Mouse (Mus musculus) stomach, embryonic 14.5 days (tissue): ENCODE measurements around the gene Abcg2. TPM values are rescaled to one million over a fixed set of nuclear protein-coding genes. Genes with fewer than 3 reads are reported as not detected.
"Not testable (repeated sequence)": the region's sequence is repeated elsewhere in the genome, so short reads cannot be mapped to it uniquely, and the experiment has no call there.

Experiments
- ATAC-seq: fragments of 200-750 bp; cut with Nextera tagmentation; 2 replicates; pipeline ENCODE4 v1.8.0; 2017; ENCODE audit warnings: low read depth, moderate TSS enrichment; ENCODE audit not compliant: insufficient number of reproducible peaks, insufficient read depth, low FRiP score
- H3K27ac ChIP-seq: fragments of 300-500 bp; sonication (generic); 2 replicates; pipeline ENCODE4 v1.5.1; 2014; ENCODE audit warnings: mild to moderate bottlenecking, low read length, moderate library complexity, mixed read lengths
- H3K27me3 ChIP-seq: fragments of 300-500 bp; sonication (generic); 2 replicates; pipeline ENCODE4 v1.6.1; 2014; ENCODE audit warnings: low read length, control low read depth, mixed read lengths; ENCODE audit not compliant: control insufficient read depth, insufficient read depth
- H3K36me3 ChIP-seq: fragments of 300-500 bp; sonication (generic); 2 replicates; pipeline ENCODE4 v1.6.1; 2014; ENCODE audit warnings: mild to moderate bottlenecking, control low read depth, low read length, moderate library complexity, mixed read lengths; ENCODE audit not compliant: control insufficient read depth, insufficient read depth
- H3K4me1 ChIP-seq: fragments of 300-500 bp; sonication (generic); 2 replicates; pipeline ENCODE4 v1.6.1; 2014; ENCODE audit warnings: low read length, control low read depth, mixed read lengths; ENCODE audit not compliant: control insufficient read depth, insufficient read depth
- H3K4me2 ChIP-seq: fragments of 300-500 bp; sonication (generic); replicated peaks from 2 replicates; pipeline ENCODE4 v1.6.1; 2014; ENCODE audit warnings: low read depth, low read length, control low read depth
- H3K4me3 ChIP-seq: fragments of 300-500 bp; sonication (generic); 2 replicates; pipeline ENCODE4 v1.5.1; 2014; ENCODE audit warnings: low read depth, low read length, control low read depth
- H3K9ac ChIP-seq: fragments of 300-500 bp; sonication (generic); replicated peaks from 2 replicates; pipeline ENCODE4 v1.6.1; 2014; ENCODE audit warnings: low read depth, mild to moderate bottlenecking, control low read depth, low read length, moderate library complexity, mixed read lengths
- H3K9me3 ChIP-seq: fragments of 300-500 bp; sonication (generic); 2 replicates; pipeline ENCODE4 v1.6.1; 2016; ENCODE audit warnings: low read depth, low read length, control low read depth; ENCODE audit not compliant: control insufficient read depth
- WGBS: fragments of 180-500 bp; shearing (Covaris S2); extraction: QIAGEN DNeasy Blood & Tissue Kit; methylation state at CpG from one replicate; pipeline ENCODE4 v1.1.7; 2014; 5-methylcytosine and 5-hydroxymethylcytosine counted together
- polyA plus RNA-seq: library from polyadenylated mRNA; unstranded; fragments of >200 nt; fragmentation: Nextera tagmentation; extraction: Ambion mirVana; gene quantifications from 2 replicates; pipeline ENCODE4 v1.2.1, GENCODE M21; 2014

The Abcg2 gene
- polyA plus RNA-seq, 1 experiment from 2014 or later: 52.2 TPM

- H3K27me3 ChIP-seq, H3K9me3 ChIP-seq, H3K4me1 ChIP-seq, H3K36me3 ChIP-seq: not testable (repeated sequence)
- WGBS: 2% methylated on average over 9 of the region's 9 CpGs
- Histone ChIP-seq H3K4me2 (peak overlapping the region; percentile 43), H3K9ac (0 out of 2 replicates have a peak overlapping the region, but pooled peaks have one; percentile 2), H3K4me3 (peak overlapping the region; percentile 27), H3K27ac (peak overlapping the region; percentile 80)
- peak; percentile 54; the same call in 1 of the 2 replicates for ATAC-seq
Measured at GRCm38 (mm10) chr6:58595639-58596293, 11.4 kb downstream of the Abcg2 start.

- Histone ChIP-seq H3K9me3 (no peaks in the 10 kb centered on the region), H3K4me3 (peak overlapping the region; percentile 27), H3K4me2 (peak overlapping the region; percentile 43), H3K27me3 (no peaks in the 10 kb centered on the region), H3K36me3 (no peaks in the 10 kb centered on the region), H3K4me1 (no peaks in the 10 kb centered on the region), H3K27ac (peak overlapping the region; percentile 80), H3K9ac (0 out of 2 replicates have a peak overlapping the region, but pooled peaks have one; percentile 2)
- peak; percentile 69; the same call in 1 of the 2 replicates for ATAC-seq
- 16% methylated on average over 16 of the region's 16 CpGs for WGBS
Measured at GRCm38 (mm10) chr6:58596294-58596653, 12.0 kb downstream of the Abcg2 start.

GRCm38 (mm10) chr6:58602119-58602518 is 17.8 kb downstream of the Abcg2 start:
- H3K36me3 ChIP-seq, H3K9ac ChIP-seq, H3K9me3 ChIP-seq, H3K4me1 ChIP-seq, H3K4me2 ChIP-seq, H3K27me3 ChIP-seq, H3K4me3 ChIP-seq, H3K27ac ChIP-seq: not testable (repeated sequence)
- 50% methylated on average over 1 of the region's 1 CpGs for WGBS
- 0 out of 2 replicates have a peak, but pooled peaks have one; percentile 30 for ATAC-seq

- H3K36me3 ChIP-seq, H3K9me3 ChIP-seq, H3K4me1 ChIP-seq, ATAC-seq, H3K4me2 ChIP-seq, H3K4me3 ChIP-seq, H3K9ac ChIP-seq, H3K27ac ChIP-seq, H3K27me3 ChIP-seq: not testable (repeated sequence)
Measured at GRCm38 (mm10) chr6:58602991-58603390, 18.7 kb downstream of the Abcg2 start.

GRCm38 (mm10) chr6:58603485-58604090 is 19.3 kb downstream of the Abcg2 start:
- H3K4me1 ChIP-seq: not testable (repeated sequence)
- WGBS: 63% methylated on average over 3 of the region's 3 CpGs

GRCm38 (mm10) chr6:58606642-58607041 is 22.3 kb downstream of the Abcg2 start:
- ATAC-seq: no peak

More at GRCm38 (mm10) chr6:58603485-58604090, 19.3 kb downstream of the Abcg2 start:
- H3K4me3 ChIP-seq, H3K4me2 ChIP-seq, H3K27ac ChIP-seq, H3K27me3 ChIP-seq, H3K9ac ChIP-seq, H3K36me3 ChIP-seq, H3K9me3 ChIP-seq: not testable (repeated sequence)
- ATAC-seq: peak; percentile 43

GRCm38 (mm10) chr6:58608422-58608821 is 24.1 kb downstream of the Abcg2 start:
- WGBS: 90% methylated on average over 2 of the region's 2 CpGs
- Histone ChIP-seq H3K9ac (no peak overlapping the region), H3K4me2 (no peak overlapping the region), H3K27ac (no peak overlapping the region), H3K36me3 (no peaks in the 10 kb centered on the region), H3K4me3 (no peak overlapping the region), H3K4me1 (no peaks in the 10 kb centered on the region), H3K9me3 (peaks cover 7% of the 10 kb centered on the region; the same call in 1 of the 2 replicates), H3K27me3 (no peaks in the 10 kb centered on the region)
- ATAC-seq: peak; percentile 38; the same call in 1 of the 2 replicates

More at GRCm38 (mm10) chr6:58606642-58607041, 22.3 kb downstream of the Abcg2 start:
- H3K4me2 ChIP-seq: no peak overlapping the region
- H3K27ac ChIP-seq: no peak overlapping the region
- no peaks in the 10 kb centered on the region for H3K27me3 ChIP-seq
- no peaks in the 10 kb centered on the region for H3K36me3 ChIP-seq
- peaks cover 7% of the 10 kb centered on the region; the same call in 1 of the 2 replicates for H3K9me3 ChIP-seq
- H3K9ac ChIP-seq: no peak overlapping the region
- no peak overlapping the region for H3K4me3 ChIP-seq
- WGBS: 89% methylated on average over 4 of the region's 4 CpGs
- H3K4me1 ChIP-seq: no peaks in the 10 kb centered on the region

GRCm38 (mm10) chr6:58609919-58610759 is 25.8 kb downstream of the Abcg2 start:
- 78% methylated on average over 6 of the region's 6 CpGs for WGBS
- Histone ChIP-seq H3K4me2 (no peak overlapping the region), H3K4me1 (no peaks in the 10 kb centered on the region), H3K27ac (no peak overlapping the region), H3K36me3 (no peaks in the 10 kb centered on the region), H3K4me3 (no peak overlapping the region), H3K27me3 (no peaks in the 10 kb centered on the region), H3K9ac (no peak overlapping the region), H3K9me3 (peaks cover 7% of the 10 kb centered on the region; the same call in 1 of the 2 replicates)
- 0 out of 2 replicates have a peak, but pooled peaks have one; percentile 5 for ATAC-seq
